Mouse (Mus musculus) ES-E14 (cell line): ENCODE results near the gene Fbxl5. TPM values are rescaled to one million over a fixed set of nuclear protein-coding genes. Genes with fewer than 3 reads are reported as not detected.

ENCODE experiments used
- DNase-seq: peaks from one replicate; pipeline ENCODE4 v3.0.0-alpha.2; 2013; ENCODE audit warnings: low read depth, low spot score
- H3K27ac ChIP-seq: 2 replicates; pipeline ENCODE4 v1.5.1; 2012; ENCODE audit warnings: low read depth, mild to moderate bottlenecking, low read length, moderate library complexity, mixed read lengths; ENCODE audit not compliant: poor library complexity, insufficient read depth, severe bottlenecking
- H3K36me3 ChIP-seq: 2 replicates; pipeline ENCODE4 v1.6.1; 2012; ENCODE audit warnings: mild to moderate bottlenecking, low read length, moderate library complexity, mixed read lengths; ENCODE audit not compliant: control insufficient read depth, poor library complexity, insufficient read depth, severe bottlenecking
- H3K4me1 ChIP-seq, 2 experiments: fragments of 150-350 bp in 1 of 2; sonication (generic) in 1 of 2; 2 replicates each; pipeline ENCODE4 v1.6.1; 2012; ENCODE audit warnings: low read length in 2 of 2, mild to moderate bottlenecking in 1 of 2, mixed read lengths in 1 of 2; ENCODE audit not compliant: control insufficient read depth in 2 of 2, insufficient read depth in 2 of 2, poor library complexity in 1 of 2
- H3K4me3 ChIP-seq, 2 experiments: fragments of 150-350 bp in 1 of 2; sonication (generic) in 1 of 2; 2 replicates each; pipeline ENCODE4 v1.5.1; 2012; ENCODE audit warnings: low read length in 2 of 2, low read depth in 1 of 2, mild to moderate bottlenecking in 1 of 2, mixed read lengths in 1 of 2; ENCODE audit not compliant: insufficient read depth in 1 of 2, poor library complexity in 1 of 2, severe bottlenecking in 1 of 2
- H3K9ac ChIP-seq: 2 replicates; pipeline ENCODE4 v1.6.1; 2012; ENCODE audit warnings: low read depth, mild to moderate bottlenecking, low read length, mixed read lengths; ENCODE audit not compliant: poor library complexity, insufficient read depth, severe bottlenecking
- H3K9me3 ChIP-seq: fragments of 150-350 bp; sonication (generic); 2 replicates; pipeline ENCODE4 v1.6.1; 2012; ENCODE audit warnings: low read depth, mild to moderate bottlenecking, low read length; ENCODE audit not compliant: control insufficient read depth, insufficient read depth
- CHD2 ChIP-seq: IDR thresholded peaks from 2 replicates; pipeline ENCODE4 v1.6.1; 2014; ENCODE audit warnings: mild to moderate bottlenecking, low read depth, low read length, inconsistent platforms
- HCFC1 ChIP-seq: IDR thresholded peaks from 2 replicates; pipeline ENCODE4 v1.6.1; 2012; ENCODE audit warnings: low read length, inconsistent platforms, borderline replicate concordance; ENCODE audit not compliant: insufficient read depth
- MAFK ChIP-seq: IDR thresholded peaks from 2 replicates; pipeline ENCODE4 v1.6.1; 2014; ENCODE audit warnings: mild to moderate bottlenecking, low read depth, low read length, inconsistent platforms; ENCODE audit not compliant: insufficient read depth
- ZC3H11A ChIP-seq: IDR thresholded peaks from 2 replicates; pipeline ENCODE4 v1.6.1; 2012; ENCODE audit warnings: low read depth, mild to moderate bottlenecking, inconsistent platforms, low read length, borderline replicate concordance
- ZNF384 ChIP-seq: IDR thresholded peaks from 2 replicates; pipeline ENCODE4 v1.6.1; 2012; ENCODE audit warnings: low read depth, low read length, inconsistent platforms
- in situ Hi-C, 2 experiments: fragments of 600-800 bp; cut with MboI; formaldehyde crosslinking; loops; one replicate each; pipeline ENCODE4 v1.15.1; 2025; ENCODE audit warnings: low sequenced_read_pairs in 2 of 2, inconsistent platforms in 1 of 2; ENCODE audit not compliant: unreplicated experiment in 2 of 2
- total RNA-seq: library from RNA; depleted of rRNA; stranded (reverse); fragments of 300-350 nt; gene quantifications from 2 replicates; pipeline ENCODE4 v1.2.3, GENCODE M21; 2012

Gene Fbxl5
- total RNA-seq, 1 experiment, result 46.9 TPM

DNA sequence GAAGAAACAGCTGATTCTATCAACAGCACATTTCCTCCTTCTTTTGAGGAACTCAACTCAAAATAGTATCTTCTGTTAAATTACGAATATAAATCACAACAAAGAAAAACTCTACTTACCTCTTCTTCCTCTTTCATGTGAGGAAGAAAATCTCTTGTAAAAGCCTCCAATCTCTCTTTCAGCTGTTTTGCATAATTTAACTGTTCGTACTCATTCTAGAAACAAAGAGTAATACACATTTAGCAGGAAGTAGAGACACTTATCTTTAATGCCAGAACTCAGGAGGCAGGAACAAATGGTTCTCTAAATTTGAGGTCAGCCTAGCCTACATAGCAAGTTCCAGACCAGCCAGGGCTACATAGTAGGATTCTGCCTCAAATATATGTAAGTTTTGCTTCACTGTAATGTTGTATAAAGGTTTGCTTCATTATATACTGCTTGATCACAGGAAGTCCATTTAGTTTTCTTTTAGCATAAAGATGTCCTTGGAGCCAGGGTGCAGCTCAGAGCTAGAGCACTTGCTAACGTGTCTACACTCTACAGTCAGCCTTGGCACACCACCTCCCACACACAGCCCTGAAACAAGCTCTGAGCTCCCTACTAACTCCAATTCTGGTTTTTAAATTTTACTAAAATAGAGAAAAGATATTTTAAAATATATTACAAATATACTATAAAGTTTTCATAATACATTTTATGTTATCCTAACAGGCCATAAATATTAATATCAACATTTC, 50.7 kb downstream of the Fbxl5 start:
- H3K4me1 ChIP-seq, result no peaks in the 10 kb centered on the region
- TF ChIP-seq MAFK, result no peak
- no peak for TF ChIP-seq ZC3H11A
- no peak for TF ChIP-seq ZNF384
- no peak overlapping the region for H3K9ac ChIP-seq
- no peak for DNase-seq
- H3K36me3 ChIP-seq, result peaks cover 5% of the 10 kb centered on the region; the same call in 1 of the 2 replicates
- no peaks in the 10 kb centered on the region for H3K9me3 ChIP-seq
- in situ Hi-C loops, result no loop called here
- H3K27ac ChIP-seq, result no peak overlapping the region
- H3K4me3 ChIP-seq, result no peak overlapping the region

DNA sequence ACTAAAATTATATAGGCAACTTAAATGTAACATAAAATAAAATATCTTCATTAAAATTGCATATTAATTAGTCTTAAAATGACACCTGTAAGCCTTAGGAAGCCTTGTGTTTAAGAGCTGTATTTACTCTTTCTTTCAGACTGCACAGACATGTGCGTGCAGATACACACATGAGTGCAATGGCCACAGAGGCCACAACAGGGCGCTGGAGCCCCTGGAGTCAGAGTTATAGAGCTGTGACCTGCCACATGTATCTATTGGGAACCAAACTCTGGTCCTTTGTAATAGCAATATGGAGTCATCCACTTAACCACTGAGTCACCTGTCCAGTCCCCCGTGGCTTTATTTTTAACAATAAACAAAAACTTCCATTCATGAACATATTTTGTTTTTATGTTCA, 72.3 kb downstream of the Fbxl5 start:
- peak; percentile 17 for DNase-seq
- TF ChIP-seq MAFK (no peak), HCFC1 (no peak), ZC3H11A (no peak), ZNF384 (no peak), CHD2 (no peak)

DNA sequence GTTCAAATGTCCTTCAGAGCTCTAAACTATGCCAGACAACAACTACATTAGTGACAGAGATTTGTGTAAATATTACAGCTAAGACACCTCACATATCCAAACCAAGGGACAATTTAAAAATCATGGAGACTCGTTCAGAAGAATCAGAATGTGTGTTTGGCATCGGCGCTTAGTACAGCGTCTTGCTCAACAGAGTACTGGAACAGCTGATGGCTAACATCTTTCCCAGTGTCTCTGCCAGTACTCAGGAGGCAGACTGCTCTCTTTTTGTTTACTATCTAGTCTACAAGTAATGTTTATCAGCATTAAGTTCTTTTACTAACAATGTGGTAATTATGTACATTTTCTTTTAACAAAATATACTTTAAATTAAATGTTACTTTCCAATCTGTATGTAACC, 73.4 kb downstream of the Fbxl5 start:
- in situ Hi-C loops, result no loop called here
- H3K9me3 ChIP-seq, result no peaks in the 10 kb centered on the region

More for the DNA sequence above, 72.3 kb downstream of the Fbxl5 start:
- Histone ChIP-seq H3K4me1 (no peaks in the 10 kb centered on the region), H3K4me3 (no peak overlapping the region), H3K9me3 (no peaks in the 10 kb centered on the region), H3K9ac (no peak overlapping the region), H3K27ac (no peak overlapping the region), H3K36me3 (0 out of 2 replicates have a peak, but pooled peaks cover 2% of the 10 kb centered on the region)
- in situ Hi-C loops, result no loop called here

DNA sequence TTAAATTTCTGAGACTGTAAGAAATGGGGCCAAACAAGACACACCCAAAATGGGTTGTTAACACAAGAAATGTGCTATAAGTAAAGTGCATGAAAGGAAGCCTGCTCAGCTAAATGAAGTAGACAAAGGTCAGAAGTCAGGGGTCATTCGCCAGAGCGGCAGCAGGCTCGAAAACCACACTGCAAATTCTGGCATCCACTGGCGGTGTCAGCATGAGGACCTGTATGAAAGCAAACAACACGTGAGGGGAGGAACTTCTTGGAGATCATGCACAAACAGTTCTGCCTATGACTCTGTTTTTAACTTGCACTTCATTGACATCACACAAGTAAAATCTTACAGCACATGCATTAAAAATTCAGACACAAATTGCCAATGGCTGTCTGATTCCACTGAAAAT, 76.3 kb downstream of the Fbxl5 start:
- Histone ChIP-seq H3K9me3 (no peaks in the 10 kb centered on the region), H3K36me3 (peaks cover 2% of the 10 kb centered on the region; the same call in 1 of the 2 replicates), H3K9ac (no peak overlapping the region), H3K27ac (no peak overlapping the region), H3K4me1 (no peaks in the 10 kb centered on the region), H3K4me3 (no peak overlapping the region)
- TF ChIP-seq ZNF384 (no peak), MAFK (no peak), ZC3H11A (no peak), CHD2 (no peak), HCFC1 (no peak)
- DNase-seq, result no peak
- in situ Hi-C loops, result no loop called here

More for the DNA sequence above, 73.4 kb downstream of the Fbxl5 start:
- no peaks in the 10 kb centered on the region for H3K4me1 ChIP-seq
- no peak for DNase-seq
- 0 out of 2 replicates have a peak, but pooled peaks cover 2% of the 10 kb centered on the region for H3K36me3 ChIP-seq
- no peak overlapping the region for H3K27ac ChIP-seq
- H3K9ac ChIP-seq, result no peak overlapping the region
- no peak for TF ChIP-seq ZC3H11A
- TF ChIP-seq CHD2, result no peak
- no peak overlapping the region for H3K4me3 ChIP-seq

DNA sequence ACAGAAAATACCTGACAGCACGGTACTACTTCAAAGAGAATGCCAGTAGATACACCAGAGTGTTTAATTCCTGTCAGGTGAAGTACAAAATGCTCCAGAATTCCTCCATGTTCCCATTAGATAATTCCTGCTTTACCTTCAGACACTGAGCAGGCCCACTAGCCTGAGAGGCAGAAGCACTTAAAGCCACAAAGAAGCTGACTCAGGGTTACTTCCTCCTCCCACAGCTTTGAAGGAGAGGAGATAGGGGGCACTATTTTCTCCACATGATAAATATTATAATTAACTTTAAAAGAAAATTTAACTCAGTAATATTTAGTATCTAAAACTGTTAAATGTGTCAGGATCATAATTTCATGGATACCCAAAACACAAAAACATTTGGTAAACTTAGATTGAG, 77.3 kb downstream of the Fbxl5 start:
- in situ Hi-C loops, result no loop called here
- TF ChIP-seq CHD2 (no peak), MAFK (peak; percentile 37; the same call in 1 of the 2 replicates)
- no peaks in the 10 kb centered on the region; the same call in 1 of the 2 replicates for H3K36me3 ChIP-seq
- H3K4me3 ChIP-seq, result no peak overlapping the region
- DNase-seq, result no peak
- H3K9ac ChIP-seq, result no peak overlapping the region
- no peaks in the 10 kb centered on the region for H3K4me1 ChIP-seq
- no peak overlapping the region for H3K27ac ChIP-seq
- no peaks in the 10 kb centered on the region for H3K9me3 ChIP-seq
